Mouse (Mus musculus) stomach, postnatal 0 days (tissue): Measurements from ENCODE around the gene Ntm.

ENCODE experiments used
- CTCF ChIP-seq: IDR thresholded peaks from 2 replicates; pipeline ENCODE4 v1.5.1; 2016; ENCODE audit warnings: antibody characterized with exemption, low read depth, mild to moderate bottlenecking, moderate library complexity
- EP300 ChIP-seq: optimal IDR thresholded peaks from 2 replicates; pipeline ENCODE3; 2016; ENCODE audit warnings: antibody characterized with exemption

- TF ChIP-seq EP300 (no peak), CTCF (no peak)
Observed at GRCm38 (mm10) chr9:29267663-29268062, 695.3 kb downstream of the Ntm start.
